Mouse (Mus musculus) gastrocnemius, postnatal 4 days (tissue): ENCODE data around the gene Farp1. TPM values are rescaled to one million over a fixed set of nuclear protein-coding genes. Genes with fewer than 3 reads are reported as not detected.
A peak's percentile ranks its signal among the peaks of the same experiment; 100 is the strongest.
"Not testable (repeated sequence)": the region's sequence is repeated elsewhere in the genome, so short reads cannot be mapped to it uniquely, and the experiment has no call there.

Experiments
- DNase-seq, 2 experiments: peaks; one replicate each; pipeline ENCODE4 v3.0.0; 2021 to 2022; ENCODE audit warnings: low spot score in 2 of 2, mixed read lengths in 2 of 2
- total RNA-seq, 2 experiments: library from RNA; stranded (reverse); gene quantifications; 2 replicates each; pipeline ENCODE4 v1.2.3; 2021

The Farp1 gene
- total RNA-seq, 2 experiments from 2014 or later = 64.2 to 65.8 TPM

GRCm38 (mm10) chr14:121175861-121176260 lies 140.9 kb downstream of the Farp1 start:
- DNase-seq = no peak

- DNase-seq = no peak
Observed at GRCm38 (mm10) chr14:121177907-121178306, 142.9 kb downstream of the Farp1 start.

DNA sequence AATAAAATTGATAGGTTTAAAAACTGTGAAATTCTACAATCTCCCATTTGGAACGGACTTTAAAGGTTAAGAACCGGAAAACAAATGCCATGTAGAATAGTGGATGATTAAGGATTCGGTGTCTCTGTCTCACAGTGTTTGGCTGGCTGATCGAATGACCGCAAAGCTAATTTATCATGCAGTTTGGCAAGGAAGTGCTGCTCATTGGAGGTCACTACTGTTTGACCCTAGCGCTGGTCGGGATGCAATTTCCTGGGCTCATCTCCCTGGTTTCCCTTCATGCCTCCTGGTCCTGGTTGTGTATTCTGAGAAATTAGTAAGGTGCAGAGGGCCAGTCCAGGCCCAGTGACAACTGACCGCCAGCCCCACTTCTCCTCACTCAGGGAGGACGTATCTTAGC lies 145.6 kb downstream of the Farp1 start:
- no peak for DNase-seq

GRCm38 (mm10) chr14:121181798-121182197 lies 146.8 kb downstream of the Farp1 start:
- DNase-seq = no peak

DNA sequence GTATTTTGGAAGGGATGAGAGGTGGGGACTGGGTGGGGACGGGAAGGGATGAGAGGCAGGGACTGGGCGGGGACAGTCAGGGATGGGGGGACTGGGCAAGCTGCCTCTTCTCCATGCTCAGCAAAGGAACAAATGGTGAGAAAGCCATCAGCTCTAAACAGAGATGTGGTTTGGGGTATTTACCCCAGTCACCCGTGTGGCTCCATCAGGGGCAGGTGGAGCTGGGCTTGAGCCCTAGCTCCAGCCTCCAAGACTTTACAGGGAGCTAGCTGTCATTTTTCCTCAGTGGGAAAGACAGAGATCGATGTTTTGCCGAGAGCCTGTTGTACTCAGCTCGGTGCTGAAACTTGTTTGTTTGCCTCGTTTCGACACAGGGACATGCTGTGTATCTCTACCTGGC lies 148.0 kb downstream of the Farp1 start:
- no peak for DNase-seq

DNA sequence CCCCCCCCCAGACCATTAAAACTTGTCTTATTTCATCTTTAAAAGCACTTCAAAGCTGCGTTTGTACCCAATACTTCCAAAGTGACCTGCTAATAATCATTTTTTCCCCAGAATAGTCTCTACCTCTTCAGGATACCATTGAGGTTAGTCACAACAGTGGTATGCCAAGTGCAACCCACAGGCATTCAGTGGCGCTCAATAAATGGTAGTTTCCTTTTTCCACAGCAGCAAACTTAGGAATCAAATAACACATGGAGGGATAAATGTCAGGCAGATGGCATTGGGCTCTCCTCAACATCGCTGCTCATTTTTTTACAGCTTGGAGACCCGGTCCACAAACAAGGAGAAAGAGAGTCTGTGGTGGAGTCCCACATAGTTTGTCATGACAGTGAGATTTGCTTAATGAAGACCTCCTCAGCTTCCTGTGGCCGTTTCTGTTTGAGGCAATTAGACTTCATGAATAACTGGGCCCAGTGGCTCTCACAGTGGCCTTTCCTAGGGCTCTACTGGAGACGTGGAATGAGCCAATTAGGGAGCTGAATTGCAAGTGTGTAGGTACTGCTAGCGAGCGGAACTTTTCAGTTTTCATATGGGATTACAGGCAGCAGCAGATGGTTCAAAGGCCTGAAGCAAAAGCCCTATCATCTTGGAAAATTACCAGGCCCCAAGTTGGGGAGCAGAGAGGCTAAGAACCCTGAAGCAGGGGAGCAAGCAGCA lies 148.6 kb downstream of the Farp1 start:
- DNase-seq = no peak

DNA sequence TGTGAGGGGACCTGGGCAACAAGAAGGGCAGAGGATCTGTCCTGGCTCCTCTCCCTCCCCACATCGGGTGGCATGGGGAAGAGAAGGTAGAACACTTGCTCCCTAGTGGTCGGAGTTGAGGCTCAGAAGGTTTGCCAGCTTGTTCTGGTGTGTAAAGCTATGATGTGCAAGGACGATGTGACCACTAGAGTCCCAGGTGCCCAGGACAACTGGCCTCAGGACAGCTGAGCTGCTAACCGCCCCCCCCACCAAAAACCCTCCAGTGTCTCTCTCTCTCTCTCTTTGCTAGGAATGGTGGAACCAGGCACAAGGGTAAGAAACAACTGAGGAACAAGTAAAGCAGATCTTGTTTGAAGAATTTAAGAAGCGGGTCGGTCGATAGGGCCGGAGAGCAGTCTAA lies 149.4 kb downstream of the Farp1 start:
- no peak for DNase-seq

DNA sequence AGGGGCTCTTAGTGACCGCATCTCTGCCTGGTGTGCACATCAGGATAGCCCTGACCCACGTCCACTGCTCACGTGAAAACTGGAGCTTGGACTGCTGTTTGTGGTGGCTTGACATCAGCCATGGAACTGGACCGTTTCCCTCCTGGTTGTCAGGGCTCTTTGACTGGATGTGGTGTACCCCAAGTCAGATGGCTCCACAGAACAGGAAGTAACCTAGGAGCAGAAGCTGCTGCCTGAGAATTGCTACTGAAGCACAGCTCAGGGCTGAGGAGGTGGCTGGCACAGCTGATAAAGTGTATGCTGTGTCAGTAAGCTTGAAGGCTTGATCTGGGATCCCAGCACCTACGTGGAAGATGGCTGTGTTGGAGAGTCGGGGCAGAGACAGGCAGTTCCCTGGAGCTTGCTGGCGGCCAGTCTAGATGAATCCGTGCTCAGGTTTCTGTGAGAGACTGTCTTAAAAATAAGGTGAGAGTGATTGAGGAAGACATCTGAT lies 151.4 kb downstream of the Farp1 start:
- DNase-seq = no peak

- not testable (repeated sequence) for DNase-seq
Observed at GRCm38 (mm10) chr14:121189840-121190239, 154.8 kb downstream of the Farp1 start.

GRCm38 (mm10) chr14:121190386-121190785 lies 155.4 kb downstream of the Farp1 start:
- DNase-seq = no peak

GRCm38 (mm10) chr14:121191739-121192138 lies 156.7 kb downstream of the Farp1 start:
- peak in 1 of 2 experiments; percentile 76 for DNase-seq

- DNase-seq = no peak
Observed at GRCm38 (mm10) chr14:121192394-121192793, 157.4 kb downstream of the Farp1 start.

DNA sequence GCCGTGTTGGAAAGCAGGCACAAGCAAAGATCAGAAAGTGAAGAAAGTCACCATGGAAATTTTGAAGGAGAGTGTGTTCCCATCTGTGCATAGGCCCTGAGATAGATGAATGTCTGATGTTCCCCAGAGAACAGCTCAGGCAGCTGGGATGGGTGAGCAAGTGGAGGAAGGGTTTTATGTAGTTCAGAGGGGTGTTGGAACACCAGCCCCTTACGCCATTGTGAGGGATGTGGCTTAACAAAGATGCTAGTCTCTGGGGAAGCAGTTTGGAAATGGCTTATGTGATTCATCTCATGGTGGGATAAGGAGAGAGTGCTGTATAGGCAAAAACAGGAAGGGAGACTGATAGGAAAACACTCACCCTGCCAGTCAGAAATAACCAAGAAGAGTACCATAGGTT lies 159.0 kb downstream of the Farp1 start:
- DNase-seq = no peak

GRCm38 (mm10) chr14:121198915-121199572 lies 164.0 kb downstream of the Farp1 start:
- peak in 1 of 2 experiments; percentile 31 for DNase-seq

GRCm38 (mm10) chr14:121199789-121200188 lies 164.8 kb downstream of the Farp1 start:
- DNase-seq = no peak

DNA sequence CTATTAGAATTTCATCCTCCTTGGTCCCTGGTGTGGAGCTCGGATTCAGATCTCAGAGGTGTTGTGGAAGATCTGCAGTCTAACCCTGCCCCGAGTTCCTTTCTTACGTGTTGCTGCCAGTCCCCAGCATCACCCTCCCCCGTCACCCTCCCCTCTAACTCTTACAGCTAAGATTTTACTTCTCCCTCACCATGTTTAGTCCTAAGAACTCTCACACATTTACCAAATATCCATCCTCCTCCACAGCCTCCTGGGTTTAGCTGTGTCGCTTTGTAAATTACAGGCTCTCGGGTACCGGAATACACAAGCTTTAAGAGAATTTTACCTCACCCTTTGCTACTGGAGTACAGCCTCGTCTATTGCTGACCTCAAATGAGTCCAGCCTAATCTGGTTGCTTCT lies 165.4 kb downstream of the Farp1 start:
- DNase-seq = no peak

DNA sequence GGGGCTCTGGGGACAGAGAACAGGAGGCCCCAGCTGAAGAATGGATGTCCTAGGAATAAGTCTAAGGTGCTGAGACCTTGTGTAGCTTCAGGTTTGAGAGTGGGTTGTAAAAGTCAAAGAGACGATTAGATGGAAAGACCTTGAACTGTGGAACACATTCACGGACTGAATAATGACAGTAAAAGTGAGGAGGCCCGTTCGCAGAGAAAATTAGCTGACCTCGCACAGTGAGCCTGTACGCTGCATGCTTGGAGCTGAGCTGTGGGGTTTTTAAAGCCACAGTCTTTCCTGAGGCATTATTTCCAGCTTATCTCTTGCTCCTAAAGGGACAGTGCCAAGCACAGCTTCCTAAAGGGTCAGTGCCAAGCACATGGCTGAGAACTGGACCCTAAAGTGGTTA lies 166.2 kb downstream of the Farp1 start:
- no peak for DNase-seq

- DNase-seq = no peak
Observed at GRCm38 (mm10) chr14:121205459-121205858, 170.5 kb downstream of the Farp1 start.

- no peak for DNase-seq
Observed at GRCm38 (mm10) chr14:121207441-121208158, 172.6 kb downstream of the Farp1 start.

GRCm38 (mm10) chr14:121208159-121208515 lies 173.1 kb downstream of the Farp1 start:
- no peak for DNase-seq

DNA sequence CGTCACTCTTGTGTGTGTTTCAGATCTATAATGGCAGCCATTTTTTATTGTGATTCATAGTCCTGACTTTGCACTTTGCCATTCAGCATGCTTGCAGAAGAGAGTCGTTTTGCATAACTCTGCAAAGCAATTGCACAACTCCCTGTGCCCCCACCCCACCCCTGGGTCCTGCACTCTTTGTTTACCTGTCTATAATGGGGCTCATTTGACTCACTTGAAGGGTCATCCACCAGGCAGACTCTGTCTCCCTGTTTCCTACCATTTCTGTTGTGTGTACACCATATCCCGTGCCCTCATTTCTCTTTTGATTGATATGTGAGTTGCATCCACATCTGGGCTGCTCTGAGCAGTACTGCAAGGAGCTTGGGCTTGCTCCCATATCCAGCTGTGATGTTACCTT lies 175.3 kb downstream of the Farp1 start:
- no peak for DNase-seq

DNA sequence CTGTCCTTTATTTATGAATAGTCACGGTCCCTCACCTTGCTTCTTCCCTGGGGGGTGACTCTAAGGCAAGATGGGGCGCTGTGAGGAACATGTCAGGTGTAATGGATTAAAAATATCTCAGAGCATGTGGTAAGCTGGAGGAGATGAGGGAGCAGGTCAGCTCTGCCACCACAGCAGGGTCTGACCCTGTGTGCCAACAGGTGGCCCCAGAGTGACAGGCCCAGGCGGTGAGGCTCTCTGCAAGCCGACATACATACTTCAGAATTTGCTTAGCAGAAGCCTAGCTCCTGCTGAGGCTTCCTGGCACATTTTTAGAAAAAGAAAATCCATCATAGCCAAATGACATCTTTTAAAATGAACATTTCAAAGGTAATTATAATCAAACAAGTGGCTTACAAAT lies 178.7 kb downstream of the Farp1 start:
- DNase-seq = no peak
